Mouse (Mus musculus) adrenal gland (tissue): ENCODE results near the gene Zfp113.

Source experiments
- intact Hi-C: fragments of 180-260 bp; cut with DNase I; formaldehyde crosslinking; loops from one replicate; pipeline ENCODE4 v1.15.1; 2025
- long read RNA-seq, 2 experiments: library from polyadenylated mRNA; unstranded; transcript quantifications; one replicate each; pipeline ENCODE4 v2.0.0; 2020; ENCODE audit warnings: borderline replicate concordance in 1 of 2; ENCODE audit not compliant: insufficient replicate concordance in 1 of 2

The Zfp113 gene
- long read RNA-seq, experiment 1, full-length matches to known transcripts, result 5 of 5 reads
- long read RNA-seq, experiment 1, partial matches to known transcripts, result 0 of 5 reads
- long read RNA-seq, experiment 1, other reads (novel, unspliced or antisense), result 0 of 5 reads
- long read RNA-seq, experiment 2, full-length matches to known transcripts, result 4 of 5 reads
- long read RNA-seq, experiment 2, partial matches to known transcripts, result 0 of 5 reads
- long read RNA-seq, experiment 2, other reads (novel, unspliced or antisense), result 1 of 5 reads

DNA sequence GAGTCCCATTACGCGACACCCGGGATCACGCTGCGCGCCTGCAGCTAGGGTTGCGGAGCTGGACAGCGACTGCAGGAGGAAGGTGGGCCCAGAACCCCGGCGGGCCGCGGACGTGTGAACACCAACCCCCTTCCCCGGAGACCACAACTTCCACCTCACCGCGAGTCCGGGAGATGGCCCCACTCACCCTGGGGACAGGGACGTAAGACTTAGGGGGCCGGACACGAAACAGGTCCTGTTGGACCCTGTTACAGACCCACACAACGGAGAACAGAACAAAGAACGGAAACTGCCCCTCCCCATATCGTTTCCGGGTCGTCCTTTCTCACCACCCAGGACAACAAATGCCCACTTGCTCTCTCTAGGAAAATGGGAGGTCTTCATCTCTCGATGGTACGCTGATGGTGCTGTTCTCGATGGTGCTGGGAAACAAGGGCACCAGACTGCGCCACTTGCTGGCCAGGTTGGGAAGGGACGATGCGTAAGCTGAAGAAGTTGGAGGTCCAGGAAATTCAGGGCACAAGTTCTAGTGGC lies at the start of gene Zfp113:
TSS of gene Zfp113 (minus strand) at position 302 of the 534 bp plus-strand sequence.
- intact Hi-C loops, result loop anchor here (1.0 kb wide), 1 partner anchor 39 kb away; the partner anchor contains the start of gene Zscan21

DNA sequence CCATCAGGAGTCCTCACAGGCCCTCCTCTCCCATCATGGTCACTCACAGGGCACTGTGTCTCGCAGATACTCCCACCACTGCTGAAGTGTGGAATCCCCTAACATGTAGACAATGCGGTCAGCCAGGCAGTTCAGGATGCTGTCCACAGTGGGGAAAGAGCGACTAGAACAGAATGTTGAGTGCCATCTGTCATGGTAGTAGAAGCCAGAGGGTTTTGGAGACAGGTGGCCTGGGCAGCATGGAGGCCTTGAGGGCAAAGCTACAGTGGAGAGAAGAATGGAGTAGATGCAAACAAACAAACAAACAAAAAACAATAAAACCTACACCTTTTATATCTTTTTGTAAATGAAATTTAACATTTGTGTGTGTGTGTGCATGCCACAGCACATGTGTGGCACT lies 46.5 kb upstream of the Zfp113 start:
- intact Hi-C loops, result no loop called here

DNA sequence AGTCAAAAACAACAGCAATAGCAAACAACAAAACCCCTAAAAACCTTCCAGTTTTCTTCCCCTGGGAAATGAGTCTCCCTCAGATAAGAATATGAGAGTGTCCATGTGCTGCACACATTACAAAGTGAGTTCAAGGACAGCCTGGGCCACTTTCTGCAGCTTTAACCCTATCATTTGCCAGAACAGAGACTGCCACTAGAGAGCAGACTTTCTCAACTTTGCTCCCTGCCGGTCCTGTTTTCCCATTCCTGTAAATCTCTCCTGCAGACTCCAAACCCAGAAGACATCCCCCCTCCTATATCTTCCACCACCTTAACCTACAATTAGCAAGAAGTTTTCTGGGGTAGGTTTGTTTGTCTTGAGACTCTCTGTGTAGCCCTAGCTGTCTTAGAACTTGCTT lies 44.0 kb upstream of the Zfp113 start:
- intact Hi-C loops, result no loop called here

DNA sequence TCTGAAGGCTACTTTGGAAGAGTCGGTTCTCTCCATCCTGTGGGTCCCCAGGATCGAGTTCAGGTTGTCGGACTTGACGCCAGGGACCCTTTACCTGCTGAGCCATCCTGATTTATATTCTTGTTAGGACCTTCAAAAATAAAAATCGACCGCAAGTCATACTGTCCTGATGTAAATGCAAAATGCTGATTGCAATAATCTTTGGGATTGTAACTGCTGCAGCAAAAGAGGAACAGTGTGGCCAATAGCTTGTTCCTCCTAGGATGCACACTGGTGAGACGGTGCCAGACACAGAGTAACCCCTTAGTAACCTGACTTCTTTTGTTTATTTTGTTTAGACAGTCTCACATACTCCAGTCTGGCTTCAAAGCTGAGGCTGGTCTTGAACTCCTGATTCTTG lies 39.9 kb upstream of the Zfp113 start:
- intact Hi-C loops, result no loop called here

DNA sequence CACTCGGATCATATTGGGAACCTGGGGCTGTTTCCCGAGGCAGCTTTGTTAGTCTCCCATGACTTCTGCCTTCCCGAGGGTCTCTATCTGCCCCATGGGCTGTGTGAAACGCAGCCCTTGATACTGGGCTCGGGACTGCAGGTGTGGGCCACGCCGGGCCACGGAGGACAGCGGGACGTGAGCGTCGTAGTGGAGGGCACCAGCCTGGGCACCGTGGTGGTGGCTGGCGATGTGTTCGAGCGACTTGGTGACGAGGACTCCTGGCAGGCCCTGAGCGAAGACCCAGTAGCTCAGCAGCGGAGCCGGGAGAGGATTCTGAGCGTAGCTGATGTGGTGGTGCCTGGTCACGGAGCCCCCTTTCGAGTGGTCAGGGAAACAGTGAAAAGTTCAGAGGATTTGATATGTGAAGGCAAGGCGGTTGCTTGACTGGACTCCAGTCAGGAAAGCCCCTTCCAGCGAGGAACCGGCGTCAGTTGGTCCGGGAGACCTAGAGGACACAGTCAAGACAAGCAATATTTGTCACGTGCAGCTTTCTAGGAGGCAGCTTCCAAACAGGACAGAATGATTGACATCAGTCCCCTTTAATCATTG lies 39.3 kb upstream of the Zfp113 start:
- intact Hi-C loops, result no loop called here

DNA sequence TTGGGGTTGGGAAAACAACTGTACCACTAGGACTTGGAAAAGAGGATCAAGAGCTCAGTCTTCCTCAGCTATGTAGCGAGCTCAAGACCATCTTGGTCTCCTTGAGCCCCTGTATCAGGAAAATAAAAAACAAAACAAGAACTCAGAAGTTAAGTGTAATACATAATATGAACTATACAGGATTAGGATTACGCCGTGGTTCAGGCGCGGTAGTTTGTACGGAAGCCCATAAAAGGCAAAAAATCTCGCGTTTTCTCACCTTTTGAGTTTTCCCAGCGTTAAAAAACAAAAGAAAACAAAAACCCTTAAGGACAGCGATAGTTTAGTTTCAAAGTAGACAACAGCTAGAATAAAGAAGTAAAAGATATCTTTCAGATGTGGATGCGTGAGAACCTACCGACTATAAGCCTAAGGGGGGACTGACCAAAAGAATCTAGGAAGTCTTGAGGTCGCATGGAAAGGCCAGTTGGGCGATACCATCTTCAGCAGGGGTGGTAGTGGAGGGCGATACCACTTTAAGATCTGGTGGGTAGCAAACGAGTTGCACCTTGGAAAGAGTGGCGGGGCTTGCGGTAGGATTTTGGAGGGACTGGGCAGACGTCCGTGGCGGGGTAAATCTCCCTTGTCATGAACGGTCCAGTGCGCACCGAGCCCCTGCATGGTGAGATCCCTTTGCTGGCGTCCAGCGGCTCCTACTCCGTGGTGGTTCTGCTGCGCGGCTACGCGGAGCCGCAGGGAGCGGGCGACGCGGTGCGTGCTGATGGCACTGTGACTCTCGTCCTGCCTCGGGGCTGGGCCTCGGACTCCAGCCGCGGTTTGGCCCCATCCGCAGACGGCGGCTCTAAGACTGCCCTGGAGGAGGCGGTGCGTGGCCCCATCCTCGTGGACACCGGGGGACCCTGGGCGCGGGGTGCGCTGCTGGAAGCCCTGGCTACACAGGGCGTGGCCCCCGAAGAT lies 38.5 kb upstream of the Zfp113 start, which contains the start of gene Mblac1:
TSS of gene Mblac1 (plus strand) at position 544 of the 957 bp plus-strand sequence.
- intact Hi-C loops, result no loop called here

DNA sequence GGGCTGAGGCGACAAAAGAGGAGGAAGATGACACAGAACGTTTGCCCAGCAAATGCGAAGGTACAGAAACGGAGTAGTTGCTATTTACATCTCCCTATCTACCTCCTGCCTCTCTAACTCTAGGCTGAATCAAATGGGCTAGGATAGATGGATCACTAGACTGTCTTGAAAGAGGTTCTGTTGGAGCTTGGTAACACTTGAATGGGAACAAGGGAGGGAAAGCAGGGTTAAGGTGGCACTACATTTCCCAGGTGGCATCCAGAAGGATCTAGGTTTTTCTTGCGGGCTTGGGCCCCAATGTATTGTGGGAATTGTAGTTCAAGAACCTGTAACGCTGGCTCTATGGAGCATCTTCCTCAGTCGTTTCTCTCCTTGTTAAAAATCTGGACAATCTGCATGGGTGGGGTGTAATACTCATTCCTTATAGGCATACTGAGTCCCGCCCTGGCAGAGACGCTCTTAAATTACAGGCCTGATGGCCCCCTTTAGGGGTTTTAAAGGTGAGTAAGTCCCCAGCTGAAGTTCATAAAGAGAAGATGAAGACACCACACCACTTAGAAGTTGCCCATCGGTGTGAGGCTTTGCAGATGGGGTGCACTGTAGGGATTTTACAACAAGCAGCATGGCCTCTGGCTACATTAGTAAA lies 32.2 kb upstream of the Zfp113 start:
- intact Hi-C loops, result no loop called here

DNA sequence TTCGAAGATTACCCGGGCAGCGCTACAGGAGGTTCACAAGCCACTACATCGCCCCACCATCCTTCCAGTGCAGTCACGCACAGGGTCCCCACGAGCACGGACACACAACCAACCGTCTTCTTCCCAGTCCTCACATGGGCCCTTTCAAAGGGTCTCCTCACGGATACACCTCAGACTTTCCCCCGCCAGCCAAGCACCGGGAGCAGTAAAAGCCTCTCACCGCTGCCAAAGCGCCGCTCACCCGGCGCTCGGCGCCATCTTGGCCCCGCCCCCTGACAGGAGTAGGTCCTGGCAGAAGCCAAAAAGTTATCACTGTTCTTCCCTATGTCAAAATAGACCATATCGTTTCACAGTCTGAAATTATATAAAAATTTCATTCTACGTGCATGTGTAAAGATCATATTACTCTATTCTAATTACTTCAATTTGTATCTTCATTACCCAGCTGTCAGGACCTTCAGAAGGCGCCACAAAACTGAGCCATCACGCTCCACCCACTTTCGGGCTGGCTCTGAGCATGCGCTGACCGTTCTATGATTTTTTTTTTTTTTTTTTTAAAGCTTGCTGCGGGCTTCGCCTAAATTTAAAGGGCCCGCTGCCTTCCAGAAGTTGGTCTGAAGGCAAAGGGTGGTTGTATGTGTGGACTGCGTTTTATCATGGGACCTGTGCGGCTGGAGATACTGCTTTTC lies 31.6 kb upstream of the Zfp113 start, which contains the start of the genes Taf6 and Cnpy4:
TSS of gene Taf6 (minus strand) at position 502 of the 689 bp plus-strand sequence.
TSS of gene Cnpy4 (plus strand) at position 536 of the 689 bp plus-strand sequence.
- intact Hi-C loops, result no loop called here

DNA sequence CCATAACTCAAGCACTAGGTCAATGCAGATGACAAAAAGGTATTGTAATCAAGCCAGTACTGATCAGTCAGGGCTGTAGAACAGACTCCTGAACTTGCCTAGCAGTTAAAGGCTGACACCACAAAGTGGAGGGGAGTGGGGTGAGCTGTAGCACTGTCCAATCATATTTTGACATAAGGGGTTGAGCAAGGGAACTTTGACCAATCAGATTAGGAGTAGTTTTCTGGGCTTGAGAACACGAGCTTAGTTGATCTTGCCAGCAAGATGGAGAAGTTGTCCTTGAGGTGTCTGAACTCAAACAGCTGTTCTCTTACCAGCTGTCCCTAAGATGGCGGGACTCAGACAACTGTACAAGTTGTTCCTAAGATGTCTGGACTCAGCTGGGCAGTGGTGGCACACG lies 17.7 kb upstream of the Zfp113 start:
- intact Hi-C loops, result no loop called here

DNA sequence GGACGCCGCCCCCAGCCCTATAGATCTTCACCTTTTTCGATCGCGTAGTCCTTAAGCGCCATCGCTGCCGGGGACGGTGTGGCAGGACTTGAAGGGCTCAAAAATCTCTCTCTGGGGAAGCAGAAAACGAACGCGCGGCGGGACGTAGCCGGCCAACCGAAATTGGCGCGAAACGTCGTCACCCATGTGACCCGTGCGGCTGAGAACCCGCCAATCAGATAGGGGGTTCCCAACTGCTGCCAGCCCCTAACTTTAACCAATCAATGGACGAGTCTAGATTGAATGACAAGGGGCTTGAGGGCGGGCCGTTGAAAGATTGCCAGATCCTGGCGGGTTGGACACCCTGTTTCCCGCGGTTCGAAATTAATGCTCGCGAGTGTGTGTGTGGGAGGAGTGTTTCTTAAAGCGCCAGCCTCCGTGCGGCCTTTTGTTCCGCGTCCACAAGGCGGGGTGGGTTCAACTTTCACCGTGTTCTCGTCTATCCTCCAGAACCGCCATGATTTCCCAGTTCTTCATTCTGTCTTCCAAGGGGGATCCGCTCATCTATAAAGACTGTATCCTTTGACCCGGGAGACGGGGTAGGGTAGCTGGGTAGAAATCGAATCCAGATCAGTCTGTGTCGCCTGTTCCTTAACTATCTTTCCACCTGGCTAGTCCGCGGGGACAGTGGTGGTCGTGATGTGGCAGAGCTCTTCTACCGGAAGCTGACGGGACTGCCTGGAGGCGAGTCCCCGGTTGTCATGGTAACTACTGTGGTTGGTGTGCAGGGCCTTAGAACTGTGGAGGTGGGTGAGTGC lies 16.3 kb upstream of the Zfp113 start, which contains the start of the genes Ap4m1 and Mcm7:
TSS of gene Ap4m1 (plus strand) at position 308 of the 797 bp plus-strand sequence.
TSS of gene Mcm7 (minus strand) at position 728 of the 797 bp plus-strand sequence.
- intact Hi-C loops, result no loop called here

DNA sequence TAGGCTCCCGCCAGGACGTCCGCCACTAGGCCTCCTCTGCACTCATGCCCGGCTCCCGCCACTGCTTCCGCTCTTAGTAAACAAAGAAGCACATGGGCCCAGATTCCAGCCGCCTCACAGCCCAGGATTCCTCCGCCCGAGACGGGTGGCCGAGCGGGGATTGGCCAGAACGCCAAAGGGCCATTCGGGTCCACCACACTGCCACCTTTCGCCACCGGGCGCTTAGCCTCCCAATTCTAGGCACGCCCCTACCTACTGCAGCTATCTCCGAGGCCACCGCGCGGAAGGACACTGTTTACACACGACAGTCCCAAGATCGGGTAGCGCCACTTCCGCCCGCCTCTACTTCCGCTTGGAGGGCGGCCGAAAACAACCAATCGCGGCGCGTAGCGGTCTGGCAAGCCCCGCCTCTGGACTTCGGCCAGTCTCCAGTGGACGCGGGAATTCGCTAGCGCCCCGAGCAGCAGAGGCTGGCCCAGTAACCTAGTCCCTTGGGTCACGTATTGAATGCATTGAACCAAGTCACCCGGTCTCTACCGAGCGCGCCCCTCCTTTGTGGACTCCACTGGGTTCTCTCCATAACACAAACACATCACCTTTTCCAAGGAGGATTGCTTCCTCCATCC lies 15.5 kb upstream of the Zfp113 start:
- intact Hi-C loops, result no loop called here

DNA sequence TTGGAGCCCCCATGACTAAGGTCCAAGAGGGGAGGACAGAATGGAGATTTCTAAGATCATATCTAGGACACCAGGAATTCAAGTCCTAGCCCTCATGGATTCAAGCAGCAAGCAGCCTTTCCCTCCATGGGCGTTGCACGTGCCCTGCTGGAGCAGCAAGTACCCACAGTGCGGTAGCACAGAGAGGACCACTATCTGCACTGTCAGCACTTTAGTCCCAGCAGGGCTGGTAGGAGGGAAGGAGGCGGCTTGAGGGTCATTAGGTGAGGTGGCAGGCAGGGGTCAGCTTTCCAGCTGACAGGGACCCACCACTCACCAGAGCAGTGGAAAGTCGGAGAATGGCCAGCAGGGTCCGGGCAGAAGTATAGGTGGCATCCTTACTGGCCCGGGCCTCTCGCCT lies 10.1 kb upstream of the Zfp113 start:
- intact Hi-C loops, result no loop called here

DNA sequence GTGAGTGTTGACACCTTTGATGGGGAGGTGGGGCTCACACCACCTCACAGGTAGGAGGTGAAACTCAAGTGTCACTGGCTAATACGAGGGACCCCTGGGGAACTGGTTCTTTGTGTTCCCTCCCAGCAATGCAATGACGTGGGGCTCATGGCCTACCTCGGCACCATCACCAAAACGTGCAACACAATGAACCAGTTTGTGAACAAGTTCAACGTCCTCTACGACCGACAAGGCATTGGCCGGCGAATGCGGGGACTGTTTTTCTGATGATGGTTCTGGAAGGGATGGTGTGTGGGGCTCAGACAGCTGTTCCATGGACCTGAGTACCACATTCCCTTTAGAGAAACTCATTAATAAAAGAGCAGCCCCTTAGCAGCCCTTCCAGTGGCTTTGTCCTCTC lies 8.1 kb upstream of the Zfp113 start:
- intact Hi-C loops, result no loop called here

DNA sequence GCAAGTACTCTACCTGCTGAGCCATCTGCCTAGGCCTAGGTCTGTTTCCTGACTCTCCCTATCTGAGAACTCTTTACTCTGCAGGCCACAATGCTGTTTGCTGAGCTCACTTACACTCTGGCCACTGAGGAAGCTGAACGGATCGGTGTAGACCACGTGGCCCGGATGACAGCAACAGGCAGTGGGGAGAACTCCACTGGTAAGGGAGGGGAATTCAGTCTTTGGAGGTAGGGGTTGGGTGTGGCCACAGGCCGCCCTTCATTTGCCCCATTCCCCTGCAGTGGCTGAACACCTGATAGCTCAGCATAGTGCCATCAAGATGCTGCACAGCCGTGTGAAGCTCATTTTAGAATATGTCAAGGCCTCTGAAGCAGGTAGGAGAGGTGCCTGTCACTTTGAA lies 7.5 kb upstream of the Zfp113 start:
- intact Hi-C loops, result no loop called here

DNA sequence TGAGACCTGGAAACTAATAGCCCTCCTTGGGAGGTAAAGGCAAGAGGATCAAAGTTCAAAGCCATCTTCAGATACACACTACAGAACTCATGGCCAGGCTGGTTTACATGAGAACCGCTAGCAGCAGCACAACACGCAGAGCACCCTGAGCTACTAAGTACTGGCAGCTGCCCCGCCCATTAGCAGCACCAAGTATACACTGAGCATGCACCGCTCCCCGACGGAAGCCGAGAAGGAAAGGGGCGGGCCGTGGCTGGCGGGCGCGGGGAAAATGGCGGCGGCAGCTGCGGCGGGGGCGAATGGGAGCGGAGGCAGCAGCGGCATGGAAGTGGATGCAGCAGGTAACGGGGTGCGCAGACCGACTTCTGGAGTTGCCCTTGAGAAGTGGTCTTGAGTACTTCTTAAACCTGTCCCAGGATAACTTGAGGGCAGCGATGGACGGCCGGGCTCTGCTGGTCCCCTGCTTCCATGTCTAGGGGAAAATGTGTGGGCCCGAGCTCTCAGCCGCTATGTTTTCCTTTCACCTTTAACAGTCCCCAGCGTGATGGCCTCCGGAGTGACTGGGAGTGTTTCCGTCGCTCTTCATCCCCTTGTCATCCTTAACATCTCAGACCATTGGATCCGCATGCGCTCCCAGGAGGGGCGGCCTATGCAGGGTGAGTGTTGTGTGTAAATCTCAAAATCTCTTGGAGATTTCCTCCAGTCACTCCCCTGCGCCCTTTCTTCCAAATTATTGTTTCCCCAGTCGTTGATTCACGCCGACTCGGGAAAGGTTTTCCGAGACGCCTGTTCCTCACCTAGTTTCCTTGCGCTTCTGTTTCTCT lies 5.5 kb upstream of the Zfp113 start, which contains the start of gene Cops6:
TSS of gene Cops6 (plus strand) at position 230 of the 824 bp plus-strand sequence.
- intact Hi-C loops, result no loop called here

DNA sequence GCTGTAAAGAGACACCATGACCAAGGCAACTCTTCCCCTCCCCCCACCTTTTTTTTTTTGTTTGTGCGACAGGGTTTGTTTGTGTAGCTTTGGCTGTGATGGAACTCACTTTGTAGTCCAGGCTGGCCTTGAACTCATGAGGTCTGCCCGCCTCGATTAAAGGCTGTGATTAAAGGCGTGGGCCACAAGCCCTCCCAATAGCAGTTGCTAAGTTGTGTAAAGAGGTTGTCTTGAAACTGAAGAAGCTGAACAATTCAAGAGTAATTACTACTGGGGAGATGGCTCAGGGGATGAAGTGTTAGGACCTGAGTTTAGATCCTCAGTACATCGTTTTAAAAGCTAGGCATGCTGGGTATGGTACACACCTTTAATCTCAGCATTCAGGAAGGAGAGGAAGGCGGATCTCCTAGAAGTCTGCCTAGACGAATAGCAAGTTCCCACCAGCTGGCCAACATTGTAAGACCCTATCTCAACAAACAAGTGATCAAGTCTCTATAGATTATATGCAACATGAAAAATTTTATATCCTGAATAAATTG lies 4.7 kb upstream of the Zfp113 start:
- intact Hi-C loops, result no loop called here

DNA sequence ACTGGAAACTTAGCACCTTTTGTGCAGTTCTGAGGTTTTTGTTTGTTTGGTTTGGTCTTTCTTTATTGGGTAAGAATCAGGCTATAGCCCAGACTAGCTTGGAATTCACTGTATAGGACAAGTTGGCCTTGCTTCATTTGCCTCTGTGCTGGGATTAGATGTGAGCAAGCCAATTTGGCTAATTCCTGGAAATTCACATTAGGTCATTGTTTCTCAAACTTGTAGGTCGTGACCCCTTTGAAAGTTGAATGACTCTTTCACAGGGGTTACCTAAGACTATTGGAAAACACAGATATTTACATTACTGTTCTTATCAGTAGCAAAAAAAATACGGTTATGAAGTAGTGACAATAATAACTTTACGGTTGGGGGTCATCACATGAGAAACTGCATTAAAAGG lies 1.2 kb downstream of the Zfp113 start:
- intact Hi-C loops, result no loop called here

DNA sequence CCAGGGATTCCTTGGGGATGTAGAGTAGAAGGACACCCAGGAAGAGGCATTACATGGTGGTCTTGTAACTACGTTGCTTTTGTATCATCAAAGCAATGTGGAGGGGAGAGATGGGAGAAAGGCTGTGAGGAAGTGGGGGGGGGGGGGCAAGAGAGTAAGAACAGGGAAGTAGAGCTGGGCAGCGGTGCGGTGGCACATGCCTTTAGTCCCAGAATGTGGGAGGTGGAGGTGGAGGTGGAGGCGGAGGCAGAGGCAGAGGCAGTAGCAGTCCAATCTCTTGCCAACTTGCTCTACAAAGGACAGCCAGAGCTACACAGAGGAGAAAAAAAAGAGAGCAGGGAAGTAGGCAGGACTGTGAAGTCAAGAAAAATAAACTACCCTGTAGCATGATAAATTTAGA lies 17.0 kb downstream of the Zfp113 start:
- intact Hi-C loops, result loop anchor here (5.0 kb wide), 1 partner anchor 251 kb away; no protein-coding TSS in a partner anchor
